Mouse (Mus musculus) brain, embryonic 14.5 days (tissue): ENCODE data around the gene 1190002N15Rik.

Source experiments
- CTCF ChIP-seq: fragments of 200-500 bp; IDR thresholded peaks from 2 replicates; pipeline ENCODE4 v1.5.1; 2012; ENCODE audit warnings: inconsistent platforms, mild to moderate bottlenecking, moderate library complexity, borderline replicate concordance; ENCODE audit not compliant: insufficient read depth, insufficient read length; ENCODE audit errors: extremely low read depth
- POLR2A ChIP-seq: fragments of 200-500 bp; IDR thresholded peaks from 2 replicates; pipeline ENCODE4 v1.6.1; 2012; ENCODE audit warnings: mild to moderate bottlenecking, inconsistent platforms, borderline replicate concordance; ENCODE audit not compliant: poor library complexity, insufficient read depth, insufficient read length, severe bottlenecking; ENCODE audit errors: extremely low read depth

DNA sequence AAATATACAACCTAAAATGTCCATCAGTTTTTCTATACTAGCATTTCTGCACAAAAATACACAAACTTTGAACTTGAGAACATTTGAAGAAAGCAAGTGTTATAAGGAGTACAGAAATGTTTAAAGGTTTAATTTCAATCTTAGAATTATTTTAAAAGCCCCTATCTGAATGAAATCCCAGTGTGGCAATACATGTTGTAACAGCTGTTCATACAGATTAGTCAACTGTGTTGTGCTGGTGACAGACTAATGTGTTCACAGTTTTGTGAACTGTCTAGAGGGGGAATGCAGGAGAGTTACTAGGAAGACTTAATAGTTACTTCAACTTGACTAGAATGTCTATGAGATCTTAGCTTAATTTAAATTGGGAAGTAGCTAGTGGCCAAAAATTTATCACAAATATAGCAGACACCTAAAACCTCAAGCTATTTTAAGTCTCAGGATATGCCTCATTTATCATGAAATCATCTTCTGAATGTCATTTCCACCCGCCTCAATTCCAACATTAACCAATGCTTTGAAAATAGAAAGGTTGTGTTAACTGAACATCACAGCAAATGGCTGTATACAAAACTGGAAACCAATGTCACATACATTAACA is 8.6 kb downstream of the 1190002N15Rik start:
- TF ChIP-seq POLR2A (no peak), CTCF (no peak)
